Mouse (Mus musculus) ES-CJ7 (cell line): ENCODE data around the gene 1810010H24Rik.
"Not testable (repeated sequence)": the region's sequence is repeated elsewhere in the genome, so short reads cannot be mapped to it uniquely, and the experiment has no call there.

ENCODE experiments used
- DNase-seq: peaks from one replicate; pipeline ENCODE4 v3.0.0; 2011; ENCODE audit warnings: low read depth, low spot score

The 1810010H24Rik gene

GRCm38 (mm10) chr11:107025411-107026321, at the start of gene 1810010H24Rik:
TSS of gene 1810010H24Rik (plus strand) at chr11:107025681.
- no peak for DNase-seq

DNA sequence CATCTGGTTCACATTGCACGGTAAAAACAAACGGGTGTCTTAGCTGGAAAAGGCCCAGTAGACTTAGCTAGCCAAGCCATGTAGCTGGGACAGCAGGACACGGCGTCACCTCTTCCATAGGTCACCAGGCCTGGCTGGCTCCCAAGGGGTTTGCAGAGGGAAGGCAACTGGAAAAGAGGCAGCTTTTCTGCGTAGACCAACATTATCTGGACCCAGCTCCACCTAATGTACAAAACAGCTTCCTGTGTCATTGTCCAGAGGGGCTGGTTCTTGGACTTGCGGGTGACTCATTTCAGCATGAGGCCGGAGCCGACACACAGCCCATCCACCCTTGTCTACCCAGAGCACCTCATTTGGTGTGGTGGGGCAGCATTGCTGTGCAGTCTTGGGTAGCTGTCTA, 49.3 kb upstream of the 1810010H24Rik start:
- no peak for DNase-seq

DNA sequence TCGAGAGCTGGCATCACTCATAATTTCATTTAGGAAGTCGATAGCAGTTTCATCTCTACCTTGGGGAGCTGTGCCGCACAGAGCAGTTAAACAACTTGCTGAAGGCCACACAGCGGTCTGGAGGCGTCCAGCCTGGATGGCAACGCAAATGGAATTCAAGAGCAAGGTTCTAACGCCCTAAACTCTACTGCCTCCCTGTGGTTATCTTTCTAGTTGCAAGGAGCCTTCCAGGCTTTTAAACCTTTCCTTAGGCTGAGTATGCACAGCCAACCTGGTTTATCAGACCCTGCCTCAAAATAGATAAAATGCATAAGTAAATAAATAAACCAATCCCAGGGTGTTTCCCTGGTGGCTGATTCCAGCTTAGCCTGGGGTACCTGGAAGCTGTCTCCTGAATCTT, 45.0 kb upstream of the 1810010H24Rik start:
- DNase-seq: peak; percentile 79

DNA sequence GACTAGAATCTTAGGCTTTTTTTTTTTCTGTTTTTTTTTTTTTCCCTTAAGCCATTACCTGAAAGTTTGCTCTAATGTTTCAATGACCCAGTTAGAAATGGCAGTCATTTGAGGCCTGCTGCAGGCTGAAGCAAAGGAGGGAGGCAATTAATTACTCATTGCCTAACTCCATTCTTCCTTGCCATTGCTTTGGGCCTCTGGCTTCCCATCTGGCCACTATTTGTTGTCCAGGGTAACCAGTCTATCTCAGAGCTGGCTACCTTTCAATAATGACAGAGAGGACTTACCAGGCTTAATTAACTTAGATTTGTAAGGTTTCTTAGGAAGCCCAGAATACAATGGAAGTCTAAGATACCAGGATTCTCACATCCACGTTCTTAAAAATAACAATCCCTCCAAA, 43.7 kb upstream of the 1810010H24Rik start:
- no peak for DNase-seq

GRCm38 (mm10) chr11:106982351-106982750, 43.1 kb upstream of the 1810010H24Rik start:
- DNase-seq: no peak

DNA sequence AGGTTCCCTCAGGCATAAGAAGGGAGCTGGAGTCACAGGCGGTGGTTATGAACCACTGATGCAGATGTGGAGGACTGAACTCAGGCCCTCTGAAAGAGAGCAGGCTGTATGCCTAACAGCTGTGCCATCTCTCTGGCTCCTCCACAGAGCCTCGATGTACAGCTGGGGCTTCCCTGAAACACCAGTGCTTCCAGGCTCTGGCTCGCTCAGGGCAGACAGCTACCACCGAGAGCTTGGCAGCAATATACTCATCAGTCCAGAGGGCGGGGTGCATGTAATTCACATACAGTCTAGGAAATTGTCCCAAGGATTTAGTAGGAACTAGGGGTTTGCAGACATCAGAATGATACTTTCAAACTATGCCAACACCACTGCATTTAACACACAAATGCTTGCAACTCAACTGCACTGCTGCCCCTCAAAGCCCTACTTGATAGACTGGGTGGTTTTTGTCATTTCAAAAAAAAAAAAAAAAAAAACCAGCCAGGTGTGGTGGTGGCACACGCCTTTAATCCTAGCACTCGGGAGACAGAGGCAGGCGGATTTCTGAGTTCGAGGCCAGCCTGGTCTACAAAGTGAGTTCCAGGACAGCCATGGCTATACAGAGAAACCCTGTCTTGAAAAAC, 39.4 kb upstream of the 1810010H24Rik start:
- not testable (repeated sequence) for DNase-seq

DNA sequence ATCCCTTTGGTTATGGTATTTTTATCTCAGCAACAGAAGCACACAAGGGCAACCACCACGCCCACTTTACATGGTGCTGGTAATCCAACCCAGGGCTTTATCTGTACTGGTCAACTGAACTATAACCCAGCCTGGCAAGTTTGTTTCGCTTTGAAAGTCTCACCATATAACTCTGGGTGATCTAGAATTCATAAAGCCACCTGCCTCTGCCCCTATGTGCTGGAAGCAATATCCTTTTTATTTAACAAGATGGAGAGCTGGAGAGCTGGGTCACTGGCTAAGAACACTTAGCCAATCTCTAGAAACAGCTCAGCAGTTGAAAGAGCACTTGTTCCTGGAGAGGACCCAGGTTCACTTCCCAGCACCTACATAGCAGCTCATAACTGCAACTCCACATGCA, 38.1 kb upstream of the 1810010H24Rik start:
- no peak for DNase-seq

- no peak for DNase-seq
Observed at GRCm38 (mm10) chr11:106994246-106995085, 31.0 kb upstream of the 1810010H24Rik start.

DNA sequence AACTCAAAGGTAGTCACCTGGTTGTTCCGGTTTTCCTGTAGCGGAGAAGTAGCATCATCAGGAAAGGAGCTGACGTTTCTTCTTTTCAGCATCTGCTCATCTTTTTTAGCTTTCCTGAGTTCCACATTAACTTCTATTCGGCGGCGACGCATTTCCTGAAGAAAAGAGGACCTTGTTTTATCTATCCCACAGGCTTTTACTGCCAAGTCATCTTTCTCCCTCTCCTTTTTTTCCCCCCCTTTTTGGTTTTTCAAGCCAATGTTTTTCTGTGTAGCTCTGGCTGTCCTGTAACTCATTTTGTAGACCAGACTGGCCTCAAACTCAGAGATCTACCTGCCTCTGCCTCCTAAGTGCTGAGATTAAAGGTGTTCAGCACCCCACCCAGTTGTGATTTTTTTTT, 29.0 kb upstream of the 1810010H24Rik start:
- DNase-seq: not testable (repeated sequence)

DNA sequence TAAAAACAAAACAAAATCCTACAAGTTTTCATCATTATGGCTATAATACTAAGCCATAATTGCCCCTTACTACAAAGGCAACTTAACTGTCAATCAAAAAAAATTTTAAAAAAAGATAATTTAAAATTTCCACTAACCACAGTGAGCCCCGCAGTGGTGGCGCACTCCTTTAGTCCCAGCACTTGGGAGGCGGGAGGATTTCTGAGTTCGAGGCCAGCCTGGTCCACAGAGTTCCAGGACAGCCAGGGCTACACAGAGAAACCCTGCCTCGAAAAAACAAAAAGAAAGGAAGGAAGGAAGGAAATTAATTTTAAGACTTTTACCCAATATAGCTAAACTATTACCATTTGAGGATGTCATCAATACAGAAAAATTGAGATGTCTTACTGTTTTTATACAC, 27.5 kb upstream of the 1810010H24Rik start:
- no peak for DNase-seq

- peak; percentile 41 for DNase-seq
Observed at GRCm38 (mm10) chr11:106998651-106999150, 26.8 kb upstream of the 1810010H24Rik start.

DNA sequence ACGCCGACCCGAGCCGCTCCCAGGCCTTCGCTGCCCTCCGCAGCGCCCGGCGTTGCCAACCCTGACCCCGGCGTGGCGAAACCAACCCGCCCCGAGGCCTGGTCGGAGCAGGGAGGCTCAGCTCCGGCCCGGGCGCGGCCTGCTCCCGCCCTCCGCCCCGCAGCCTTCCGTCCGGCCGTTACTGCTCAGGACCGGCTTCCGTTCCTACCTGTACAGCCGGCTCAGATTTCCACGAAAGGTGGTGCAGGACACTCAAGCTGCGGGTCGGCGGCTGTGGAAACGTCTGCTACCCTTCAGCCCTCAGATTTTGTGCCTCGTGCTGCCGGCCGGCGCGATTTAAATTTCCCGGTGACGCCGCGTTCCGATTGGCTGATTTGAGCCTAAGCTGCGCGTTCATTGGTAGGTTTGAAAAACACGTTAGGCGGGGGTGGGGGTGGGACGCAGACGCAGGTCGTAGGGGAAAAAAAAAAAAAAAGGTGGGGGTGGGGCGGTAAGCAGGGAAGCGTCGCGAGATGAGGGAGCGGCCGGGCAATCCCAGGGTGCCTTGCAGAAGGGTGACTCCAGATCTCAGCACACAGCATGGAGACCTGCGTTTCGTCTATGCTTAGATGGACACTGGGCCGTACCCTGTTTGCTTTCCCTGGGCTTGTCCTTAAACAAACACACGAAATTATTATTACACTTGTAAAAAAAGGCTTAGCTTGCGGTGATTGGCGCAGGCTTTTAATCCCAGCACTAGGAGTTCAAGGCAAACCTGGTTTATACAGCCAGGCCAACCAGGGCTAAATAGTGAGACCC, 26.1 kb upstream of the 1810010H24Rik start, which contains the start of gene Kpna2:
Kpna2 (minus strand) TSS at position 391 of the 798 bp plus-strand sequence.
- peak; percentile 98 for DNase-seq

DNA sequence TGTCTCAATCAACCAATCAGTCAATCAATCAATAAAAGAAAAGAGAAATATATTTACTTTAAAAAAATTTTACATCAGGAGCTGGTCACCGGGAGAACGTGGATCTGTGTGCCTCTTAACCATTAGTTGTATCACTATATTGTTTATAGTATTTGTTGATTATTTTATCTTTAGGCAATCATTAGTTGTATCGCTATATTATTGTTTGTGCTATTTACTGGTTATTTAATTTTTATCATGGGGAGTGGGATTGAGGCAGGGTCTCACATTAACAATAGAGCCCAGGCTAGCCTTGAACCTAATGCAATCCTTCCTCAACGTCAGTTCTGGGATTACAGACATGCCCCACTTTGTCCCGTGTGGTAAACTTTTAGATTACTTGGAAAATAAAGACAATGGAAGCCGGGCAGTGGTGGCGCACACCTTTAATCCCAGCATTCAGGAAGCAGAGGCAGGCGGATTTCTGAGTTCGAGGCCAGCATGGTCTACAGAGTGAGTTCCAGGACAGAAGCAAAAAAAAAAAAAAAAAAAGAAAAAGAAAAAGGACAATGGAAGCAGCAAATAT, 25.4 kb upstream of the 1810010H24Rik start:
- no peak for DNase-seq

DNA sequence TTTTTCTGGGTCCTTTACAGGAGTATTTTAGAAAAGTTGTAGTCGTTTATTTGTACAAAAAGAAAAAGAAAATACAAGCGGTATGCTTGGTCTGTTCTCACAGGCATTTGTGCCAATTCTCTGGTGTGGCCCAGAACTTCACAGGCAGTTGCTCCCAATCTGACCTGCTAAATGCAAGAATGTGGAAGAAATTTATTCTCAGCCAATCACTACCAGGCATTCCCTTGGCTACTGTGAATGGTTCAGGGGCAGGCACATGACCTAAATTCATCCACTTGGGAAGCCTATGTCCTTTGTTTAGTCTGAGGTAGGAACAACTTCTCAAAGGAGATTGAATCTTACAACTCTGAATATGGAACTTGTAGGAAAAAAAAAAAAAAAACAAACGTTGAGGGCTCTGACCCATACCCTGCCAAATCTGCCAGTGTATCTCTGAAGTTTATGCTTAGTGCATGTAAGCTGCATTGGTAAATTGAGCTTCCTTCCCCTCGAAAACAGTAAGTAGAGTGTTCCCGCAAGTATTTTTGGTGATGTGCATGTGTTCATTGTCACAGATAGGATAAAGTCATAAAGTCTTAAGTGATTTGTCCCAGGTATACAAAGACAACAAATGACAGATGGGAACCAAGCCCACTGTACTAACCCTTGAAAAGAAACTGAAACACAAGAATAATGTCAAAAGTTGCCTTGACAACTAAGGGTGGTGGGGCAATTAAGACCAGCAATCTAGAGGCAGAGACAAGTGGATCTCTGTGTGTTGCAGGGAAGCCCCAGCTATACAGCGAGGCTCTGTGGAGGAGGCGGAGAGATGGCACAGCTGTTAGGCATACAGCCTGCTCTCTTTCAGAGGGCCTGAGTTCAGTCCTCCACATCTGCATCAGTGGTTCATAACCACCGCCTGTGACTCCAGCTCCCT, 23.5 kb upstream of the 1810010H24Rik start:
- DNase-seq: peak; percentile 66

- DNase-seq: no peak
Observed at GRCm38 (mm10) chr11:107005538-107005937, 19.9 kb upstream of the 1810010H24Rik start.

GRCm38 (mm10) chr11:107010447-107010846, 15.0 kb upstream of the 1810010H24Rik start:
- no peak for DNase-seq

DNA sequence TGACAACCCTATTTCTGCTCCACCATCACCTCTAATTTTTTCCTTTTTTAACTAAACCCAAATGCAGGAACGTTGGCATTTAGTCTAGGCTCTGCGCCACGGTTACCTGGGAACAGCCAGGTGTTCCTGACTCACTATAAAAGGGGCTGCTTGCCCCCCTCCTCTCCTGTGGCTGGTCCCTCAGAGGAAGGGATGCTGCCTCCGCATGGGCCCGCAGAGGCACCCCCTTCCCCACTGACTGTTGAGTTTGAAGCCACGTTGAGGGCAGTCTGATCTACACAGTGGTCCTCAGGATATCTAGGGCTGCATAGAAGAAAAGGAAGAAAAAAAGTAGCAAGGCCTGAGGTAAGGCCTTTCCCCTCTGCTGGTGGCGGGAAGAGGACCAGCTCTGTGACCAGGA, 14.3 kb upstream of the 1810010H24Rik start:
- no peak for DNase-seq

GRCm38 (mm10) chr11:107011669-107012323, 13.7 kb upstream of the 1810010H24Rik start:
- DNase-seq: no peak
